Mouse (Mus musculus): Measurements from ENCODE around the gene Lacc1.
"Not testable (repeated sequence)": the region's sequence is repeated elsewhere in the genome, so short reads cannot be mapped to it uniquely, and the experiment has no call there.

Lacc1 gene

GRCm38 (mm10) chr14:77036226-77037046 lies at the start of gene Lacc1, which contains the start of gene Ccdc122:
TSS of gene Lacc1 (minus strand) at chr14:77036904.
TSS of gene Ccdc122 (plus strand) at chr14:77036772.
- CTCF ChIA-PET = interaction anchor here (0.6 to 0.7 kb wide), 2 partner anchors 17 to 192 kb away, joined by 3 read pairs; no protein-coding TSS in a partner anchor

- CTCF ChIA-PET = no interaction called here
Measured at GRCm38 (mm10) chr14:77081248-77081647, 44.5 kb upstream of the Lacc1 start.

- CTCF ChIA-PET = no interaction called here
Measured at GRCm38 (mm10) chr14:77069361-77069760, 32.7 kb upstream of the Lacc1 start.

GRCm38 (mm10) chr14:77053288-77053687 lies 16.6 kb upstream of the Lacc1 start:
- CTCF ChIA-PET = interaction anchor here (0.9 kb wide), 1 partner anchor 17 kb away, joined by 3 read pairs; the partner anchor contains the start of genes Ccdc122 and Lacc1

GRCm38 (mm10) chr14:77037832-77038425 lies 1.2 kb upstream of the Lacc1 start:
- CTCF ChIA-PET = no interaction called here

GRCm38 (mm10) chr14:77037330-77037729 lies 626 bp upstream of the Lacc1 start:
- CTCF ChIA-PET = no interaction called here

GRCm38 (mm10) chr14:77034970-77035369 lies 1.7 kb downstream of the Lacc1 start:
- CTCF ChIA-PET = no interaction called here

- CTCF ChIA-PET = interaction anchor here (0.7 kb wide), 1 partner anchor 364 kb away, joined by 3 read pairs; no protein-coding TSS in a partner anchor
Measured at GRCm38 (mm10) chr14:77034175-77034915, 2.4 kb downstream of the Lacc1 start.

GRCm38 (mm10) chr14:77033391-77033790 lies 3.3 kb downstream of the Lacc1 start:
- CTCF ChIA-PET = no interaction called here

GRCm38 (mm10) chr14:77032433-77032832 lies 4.3 kb downstream of the Lacc1 start:
- CTCF ChIA-PET = no interaction called here

GRCm38 (mm10) chr14:77030808-77031207 lies 5.9 kb downstream of the Lacc1 start:
- CTCF ChIA-PET = no interaction called here

GRCm38 (mm10) chr14:77029319-77030054 lies 7.2 kb downstream of the Lacc1 start:
- CTCF ChIA-PET = interaction anchor here (0.6 to 0.7 kb wide), 2 partner anchors 204 to 555 kb away, joined by 3 to 5 read pairs; no protein-coding TSS in a partner anchor

GRCm38 (mm10) chr14:77024499-77024898 lies 12.2 kb downstream of the Lacc1 start:
- CTCF ChIA-PET = no interaction called here

- CTCF ChIA-PET = no interaction called here
Measured at GRCm38 (mm10) chr14:77017211-77017610, 19.5 kb downstream of the Lacc1 start.

- CTCF ChIA-PET = not testable (repeated sequence)
Measured at GRCm38 (mm10) chr14:77016783-77017182, 19.9 kb downstream of the Lacc1 start.

- CTCF ChIA-PET = no interaction called here
Measured at GRCm38 (mm10) chr14:77011804-77012203, 24.9 kb downstream of the Lacc1 start.

- CTCF ChIA-PET = interaction anchor here (0.8 kb wide), 1 partner anchor 664 kb away, joined by 20 read pairs; no protein-coding TSS in a partner anchor
Measured at GRCm38 (mm10) chr14:77008238-77008637, 28.5 kb downstream of the Lacc1 start.

- CTCF ChIA-PET = interaction anchor here (0.7 kb wide), 1 partner anchor 1129 kb away, joined by 3 read pairs; no protein-coding TSS in a partner anchor
Measured at GRCm38 (mm10) chr14:77005566-77005965, 31.1 kb downstream of the Lacc1 start.

GRCm38 (mm10) chr14:77004740-77005139 lies 32.0 kb downstream of the Lacc1 start:
- CTCF ChIA-PET = no interaction called here

GRCm38 (mm10) chr14:76990351-76990750 lies 46.4 kb downstream of the Lacc1 start:
- CTCF ChIA-PET = not testable (repeated sequence)

- CTCF ChIA-PET = no interaction called here
Measured at GRCm38 (mm10) chr14:76981781-76982180, 54.9 kb downstream of the Lacc1 start.

Measured in spleen, embryonic (tissue).